Mouse (Mus musculus) kidney, embryonic 14.5 days (tissue): ENCODE measurements around the gene Smarcb1. TPM values are rescaled to one million over a fixed set of nuclear protein-coding genes. Genes with fewer than 3 reads are reported as not detected.

ENCODE experiments used
- polyA plus RNA-seq: library from polyadenylated mRNA; unstranded; fragments of >200 nt; fragmentation: Nextera tagmentation; extraction: Ambion mirVana; gene quantifications from 2 replicates; pipeline ENCODE4 v1.2.1, GENCODE M21; 2014

Gene Smarcb1
- polyA plus RNA-seq, 1 experiment from 2014 or later = 238 TPM

Other genes with a start within 250 kb of the Smarcb1 start
- 32.3 and 37.7 TPM in 2 replicates for gene Cabin1, start 157.3 kb downstream of the Smarcb1 start, polyA plus RNA-seq
- gene Ddt, start 148.2 kb downstream of the Smarcb1 start, polyA plus RNA-seq = 75.7 and 90.4 TPM in 2 replicates
- not detected in 2 replicates for gene Gm20441, start 140.7 kb downstream of the Smarcb1 start, polyA plus RNA-seq
- 29.7 and 43.4 TPM in 2 replicates for gene Gstt3, start 140.2 kb downstream of the Smarcb1 start, polyA plus RNA-seq
- gene Gstt1, start 123.0 kb downstream of the Smarcb1 start, polyA plus RNA-seq = 10.6 and 12.1 TPM in 2 replicates
- gene Gstt4, start 99.1 kb downstream of the Smarcb1 start, polyA plus RNA-seq = not detected in 2 replicates
- gene Gstt2, start 84.2 kb downstream of the Smarcb1 start, polyA plus RNA-seq = 28.2 and 29.1 TPM in 2 replicates
- 2,350 and 2,543 TPM in 2 replicates for gene Mif, start 61.4 kb downstream of the Smarcb1 start, polyA plus RNA-seq
- 3.2 and 4.1 TPM in 2 replicates for gene Derl3, start 28.2 kb downstream of the Smarcb1 start, polyA plus RNA-seq
- 94.4 and 99.4 TPM in 2 replicates for gene Chchd10, start 11.5 kb upstream of the Smarcb1 start, polyA plus RNA-seq
- 43.7 and 53.9 TPM in 2 replicates for gene Mmp11, start 14.9 kb upstream of the Smarcb1 start, polyA plus RNA-seq
- gene Gm867, start 19.1 kb upstream of the Smarcb1 start, polyA plus RNA-seq = 0.35 TPM in 1 of 2 replicates, not detected in the other
- 1.1 and 1.4 TPM in 2 replicates for gene Vpreb3, start 21.4 kb upstream of the Smarcb1 start, polyA plus RNA-seq
- gene Gm5134, start 32.9 kb upstream of the Smarcb1 start, polyA plus RNA-seq = not detected in 2 replicates
- 16.7 and 24.9 TPM in 2 replicates for gene Zfp280b, start 111.0 kb upstream of the Smarcb1 start, polyA plus RNA-seq
- 0.30 TPM in 1 of 2 replicates, not detected in the other for gene Slc5a4b, start 189.3 kb upstream of the Smarcb1 start, polyA plus RNA-seq
- not detected in 2 replicates for gene Slc5a4a, start 225.8 kb upstream of the Smarcb1 start, polyA plus RNA-seq